Mouse (Mus musculus): Measurements from ENCODE around the gene Nin. TPM values are rescaled to one million over a fixed set of nuclear protein-coding genes. Genes with fewer than 3 reads are reported as not detected.

Gene Nin
- polyA plus RNA-seq, 1 experiment from 2014 or later = 11.6 TPM

DNA sequence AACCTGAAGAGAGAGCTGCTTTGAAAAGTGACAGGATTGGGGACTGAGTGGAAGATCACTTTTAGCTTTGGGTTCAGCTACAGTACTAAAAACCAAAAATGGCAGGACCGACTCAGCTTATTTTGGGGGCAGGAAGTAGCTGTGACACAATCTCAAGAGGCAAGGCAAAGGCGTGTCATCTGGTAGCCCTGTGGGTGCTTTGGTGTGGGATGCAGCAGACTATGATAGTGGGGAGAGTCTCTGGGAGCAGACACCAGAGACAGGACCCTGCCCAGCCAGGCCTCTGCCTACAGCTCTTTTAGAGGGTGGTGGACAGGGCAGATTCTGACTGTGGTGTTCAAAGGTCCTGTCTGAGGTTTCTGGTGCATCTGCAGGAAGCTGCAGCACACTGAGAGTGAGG lies 38.5 kb downstream of the Nin start:
- no peaks in the 10 kb centered on the region for H3K4me1 ChIP-seq
- H3K4me3 ChIP-seq (replicated peaks) = no peak overlapping the region
- no peak overlapping the region for H3K27ac ChIP-seq
- 87% methylated on average over 2 of the region's 2 CpGs for WGBS
- no peaks in the 10 kb centered on the region for H3K36me3 ChIP-seq
- H3K9ac ChIP-seq = no peak overlapping the region
- H3K27me3 ChIP-seq (replicated peaks) = no peaks in the 10 kb centered on the region
- no peak for ATAC-seq (ENCODE audit: insufficient read depth, low FRiP score, low read depth)
- no peaks in the 10 kb centered on the region for H3K9me3 ChIP-seq
- no peak overlapping the region for H3K4me2 ChIP-seq

DNA sequence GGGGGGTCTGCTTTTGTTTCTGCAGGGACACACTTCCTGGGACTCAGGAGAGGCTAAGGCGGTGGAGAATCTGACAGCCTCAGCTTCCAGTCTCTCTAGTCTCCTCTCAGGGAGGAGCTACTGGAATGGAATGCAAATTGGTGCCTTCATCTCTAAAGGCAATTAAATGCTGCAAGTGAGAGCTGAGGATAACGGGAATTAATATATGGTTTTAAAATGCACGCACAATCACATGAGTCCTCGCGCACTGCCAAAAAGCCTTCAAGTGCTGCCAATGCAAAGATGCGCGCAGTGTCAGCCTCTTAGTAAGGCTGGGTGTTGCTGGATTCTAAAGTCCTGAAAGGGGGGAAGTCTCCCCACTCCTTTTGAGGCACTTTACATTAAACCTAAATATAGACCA lies 42.6 kb downstream of the Nin start:
- no peak for ATAC-seq (ENCODE audit: insufficient read depth, low FRiP score, low read depth)
- no peaks in the 10 kb centered on the region for H3K27me3 ChIP-seq (replicated peaks)
- WGBS = 77% methylated on average over 7 of the region's 7 CpGs
- H3K4me2 ChIP-seq = no peak overlapping the region
- no peaks in the 10 kb centered on the region for H3K4me1 ChIP-seq
- H3K9ac ChIP-seq = no peak overlapping the region
- no peaks in the 10 kb centered on the region for H3K36me3 ChIP-seq
- H3K27ac ChIP-seq = no peak overlapping the region
- H3K4me3 ChIP-seq (replicated peaks) = no peak overlapping the region
- no peaks in the 10 kb centered on the region for H3K9me3 ChIP-seq

DNA sequence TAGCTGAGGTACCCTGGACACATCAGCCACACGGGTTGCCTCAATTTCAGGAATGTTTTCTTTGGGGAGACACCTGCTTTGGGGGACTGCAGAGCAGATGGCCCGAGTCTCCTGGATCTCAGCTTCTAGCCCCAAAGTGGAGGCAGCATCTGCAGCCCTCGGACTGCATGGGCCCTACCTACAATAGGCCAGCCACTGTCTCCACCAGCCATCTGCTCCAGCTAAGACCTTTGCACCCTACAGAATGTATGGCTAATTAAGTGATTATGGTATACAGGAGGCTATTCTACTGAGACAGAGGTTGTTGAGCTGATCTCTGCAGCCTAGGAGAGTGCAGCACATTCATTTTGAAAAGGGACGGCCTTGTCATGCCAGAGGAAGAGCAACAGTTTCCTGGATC lies 43.2 kb downstream of the Nin start:
- no peak overlapping the region for H3K4me2 ChIP-seq
- no peaks in the 10 kb centered on the region for H3K9me3 ChIP-seq
- H3K4me3 ChIP-seq (replicated peaks) = no peak overlapping the region
- no peaks in the 10 kb centered on the region for H3K4me1 ChIP-seq
- H3K9ac ChIP-seq = no peak overlapping the region
- no peaks in the 10 kb centered on the region for H3K27me3 ChIP-seq (replicated peaks)
- WGBS = 63% methylated on average over 4 of the region's 4 CpGs
- no peak for ATAC-seq (ENCODE audit: insufficient read depth, low FRiP score, low read depth)
- no peak overlapping the region for H3K27ac ChIP-seq
- no peaks in the 10 kb centered on the region for H3K36me3 ChIP-seq

DNA sequence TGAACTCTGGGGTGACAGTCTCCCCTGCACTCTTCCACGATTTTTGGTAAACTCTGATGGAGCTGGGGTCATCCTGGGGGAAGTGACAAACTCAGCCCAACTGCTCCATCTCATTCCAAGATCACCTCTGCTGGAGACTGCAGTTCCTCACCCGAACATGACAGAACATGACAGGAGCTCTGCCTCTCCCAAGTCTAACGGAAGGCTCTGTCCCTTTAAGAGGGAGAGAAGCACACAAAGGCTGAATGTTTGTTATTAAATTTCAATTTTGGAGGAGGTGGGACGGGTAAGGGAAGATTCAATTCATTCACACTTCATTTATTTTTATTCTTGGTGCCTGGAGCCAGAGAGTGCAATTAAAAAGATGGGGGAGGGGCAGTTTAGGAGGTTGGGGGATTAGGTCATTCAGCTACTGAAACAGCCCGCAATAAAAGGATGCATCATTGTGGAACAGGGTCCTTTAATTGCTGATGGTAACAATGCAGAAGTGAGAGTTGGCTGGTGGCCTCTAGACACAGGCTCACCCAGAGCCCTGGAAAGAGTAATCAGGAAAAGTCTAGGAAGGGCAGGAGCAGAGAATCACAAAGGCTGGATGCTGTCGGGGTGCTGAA lies 44.8 kb downstream of the Nin start:
- Histone ChIP-seq H3K4me3 (replicated peaks) (no peak overlapping the region), H3K4me1 (no peaks in the 10 kb centered on the region), H3K9ac (no peak overlapping the region), H3K9me3 (no peaks in the 10 kb centered on the region), H3K4me2 (no peak overlapping the region), H3K27me3 (replicated peaks) (no peaks in the 10 kb centered on the region), H3K36me3 (no peaks in the 10 kb centered on the region), H3K27ac (no peak overlapping the region)
- ATAC-seq (ENCODE audit: insufficient read depth, low FRiP score, low read depth) = no peak
- 34% methylated on average over 6 of the region's 6 CpGs for WGBS

DNA sequence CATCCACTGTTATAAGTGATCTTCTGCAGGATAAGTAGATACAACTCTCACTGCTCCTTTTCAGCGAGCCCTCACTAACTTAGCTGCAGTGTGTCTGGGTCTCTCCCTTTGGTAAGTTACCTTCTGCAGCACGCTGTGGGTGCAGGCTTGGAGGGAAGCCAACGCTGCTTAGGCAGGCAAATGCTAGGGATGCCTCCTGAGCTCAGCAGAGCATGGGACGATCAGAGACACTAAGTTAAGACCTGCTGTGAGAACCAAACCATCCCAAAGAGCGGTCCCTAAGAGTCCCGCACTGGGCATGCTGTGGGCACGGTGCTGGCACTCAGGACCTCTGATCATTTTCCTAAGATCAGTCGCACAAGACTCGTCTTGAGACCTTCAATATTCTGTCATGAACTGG lies 45.7 kb downstream of the Nin start:
- Histone ChIP-seq H3K9ac (no peak overlapping the region), H3K36me3 (no peaks in the 10 kb centered on the region), H3K9me3 (no peaks in the 10 kb centered on the region), H3K27me3 (replicated peaks) (no peaks in the 10 kb centered on the region), H3K4me3 (replicated peaks) (no peak overlapping the region), H3K4me1 (no peaks in the 10 kb centered on the region), H3K4me2 (no peak overlapping the region), H3K27ac (no peak overlapping the region)
- ATAC-seq (ENCODE audit: insufficient read depth, low FRiP score, low read depth) = no peak
- WGBS = 79% methylated on average over 9 of the region's 9 CpGs

DNA sequence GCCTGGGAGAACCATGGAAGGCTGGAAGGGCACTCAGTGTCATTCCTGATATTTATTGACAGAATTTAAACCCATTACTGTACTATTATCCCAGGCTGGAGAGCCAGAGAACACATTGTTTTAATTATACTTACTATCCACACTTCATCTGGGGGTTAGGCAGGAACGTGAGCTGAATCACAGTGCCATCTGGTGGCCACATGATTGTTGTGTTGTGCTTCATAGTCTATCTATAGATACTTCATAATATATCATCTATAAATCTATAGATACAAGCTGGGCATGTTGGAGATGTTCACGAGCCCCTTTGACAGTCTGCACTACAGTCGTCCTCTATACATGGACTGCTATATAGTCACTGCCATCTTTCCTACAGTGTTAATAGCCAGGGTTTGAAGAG lies 51.4 kb downstream of the Nin start:
- ATAC-seq (ENCODE audit: insufficient read depth, low FRiP score, low read depth) = no peak

DNA sequence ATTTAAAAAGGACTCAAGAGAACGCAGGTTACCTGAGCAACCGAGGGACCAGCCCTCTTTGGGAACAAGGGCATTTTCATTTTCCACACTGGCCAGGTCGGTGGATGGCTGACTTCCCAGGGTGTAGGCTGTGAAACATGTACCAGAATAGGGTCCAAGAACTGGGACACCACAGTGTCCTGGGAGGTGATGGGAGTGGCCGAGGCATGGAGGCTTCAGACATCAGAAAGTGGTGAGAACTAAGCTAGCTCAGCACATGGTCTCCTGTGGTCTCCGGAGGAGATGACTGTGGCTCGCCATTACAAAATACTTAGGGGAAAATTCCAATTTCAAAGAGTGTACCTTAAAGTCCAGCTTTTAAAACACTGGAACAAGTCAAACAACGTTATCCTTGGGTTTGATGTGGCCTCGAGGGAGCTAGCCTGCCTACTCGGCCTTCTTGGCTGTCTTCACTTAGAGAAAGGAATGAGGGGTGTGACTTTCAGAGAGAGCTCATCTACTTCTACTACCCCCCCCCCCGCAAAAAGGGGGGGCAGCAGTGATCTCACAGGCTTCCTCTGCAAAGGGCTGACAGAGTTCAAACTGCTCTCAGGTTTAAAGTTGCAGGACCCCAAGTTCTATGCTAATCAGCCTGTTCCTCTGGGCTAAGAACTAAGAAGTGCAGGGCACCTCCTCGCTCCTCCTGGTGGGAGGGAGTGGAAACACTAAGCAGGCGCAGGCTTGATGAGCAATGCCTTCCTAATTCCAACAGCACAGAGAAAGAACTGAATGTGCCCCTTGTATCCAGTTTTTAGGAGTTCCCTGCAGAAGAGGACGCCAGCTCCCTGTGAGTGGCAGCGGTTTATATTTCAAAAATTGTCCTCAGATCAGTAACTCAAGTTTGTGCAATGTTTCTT lies 54.3 kb downstream of the Nin start:
- WGBS = 75% methylated on average over 14 of the region's 14 CpGs

More for the DNA sequence above, 51.4 kb downstream of the Nin start:
- Histone ChIP-seq H3K9me3 (no peaks in the 10 kb centered on the region), H3K4me3 (replicated peaks) (no peak overlapping the region), H3K36me3 (no peaks in the 10 kb centered on the region; the same call in 1 of the 2 replicates), H3K9ac (no peak overlapping the region), H3K4me1 (no peaks in the 10 kb centered on the region), H3K27ac (no peak overlapping the region), H3K4me2 (no peak overlapping the region), H3K27me3 (replicated peaks) (no peaks in the 10 kb centered on the region)
- WGBS = 39% methylated on average over 3 of the region's 3 CpGs

DNA sequence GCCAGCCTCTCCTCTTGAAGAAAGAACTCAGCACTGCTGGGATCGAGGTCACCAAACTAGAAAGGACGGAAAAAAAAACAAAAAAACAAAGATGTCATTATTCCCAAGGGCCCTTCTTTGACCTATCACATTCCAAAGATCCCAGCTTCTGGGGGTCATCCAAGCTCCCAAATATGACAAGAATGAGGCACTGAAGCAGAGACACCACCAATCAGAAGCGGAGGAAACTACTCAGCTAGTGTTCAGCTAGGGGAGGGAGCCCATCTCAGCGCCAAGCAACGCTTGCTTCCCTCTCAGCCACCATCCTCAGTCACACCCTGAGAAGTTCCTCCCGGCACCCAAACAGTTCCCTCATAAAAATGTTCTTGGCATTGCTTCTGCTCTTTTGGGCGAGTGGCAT lies 62.8 kb downstream of the Nin start:
- no peak overlapping the region for H3K27ac ChIP-seq
- no peak for ATAC-seq (ENCODE audit: insufficient read depth, low FRiP score, low read depth)
- H3K36me3 ChIP-seq = peaks cover 17% of the 10 kb centered on the region
- 65% methylated on average over 7 of the region's 7 CpGs for WGBS
- H3K4me2 ChIP-seq = no peak overlapping the region
- H3K27me3 ChIP-seq (replicated peaks) = no peaks in the 10 kb centered on the region
- H3K9ac ChIP-seq = no peak overlapping the region
- H3K9me3 ChIP-seq = no peaks in the 10 kb centered on the region
- H3K4me3 ChIP-seq (replicated peaks) = no peak overlapping the region
- no peaks in the 10 kb centered on the region for H3K4me1 ChIP-seq

More for the DNA sequence above, 54.3 kb downstream of the Nin start:
- Histone ChIP-seq H3K9me3 (no peaks in the 10 kb centered on the region), H3K27me3 (replicated peaks) (no peaks in the 10 kb centered on the region), H3K27ac (no peak overlapping the region), H3K4me2 (no peak overlapping the region), H3K36me3 (peaks cover 14% of the 10 kb centered on the region), H3K4me1 (no peaks in the 10 kb centered on the region), H3K9ac (no peak overlapping the region), H3K4me3 (replicated peaks) (no peak overlapping the region)
- no peak for ATAC-seq (ENCODE audit: insufficient read depth, low FRiP score, low read depth)

DNA sequence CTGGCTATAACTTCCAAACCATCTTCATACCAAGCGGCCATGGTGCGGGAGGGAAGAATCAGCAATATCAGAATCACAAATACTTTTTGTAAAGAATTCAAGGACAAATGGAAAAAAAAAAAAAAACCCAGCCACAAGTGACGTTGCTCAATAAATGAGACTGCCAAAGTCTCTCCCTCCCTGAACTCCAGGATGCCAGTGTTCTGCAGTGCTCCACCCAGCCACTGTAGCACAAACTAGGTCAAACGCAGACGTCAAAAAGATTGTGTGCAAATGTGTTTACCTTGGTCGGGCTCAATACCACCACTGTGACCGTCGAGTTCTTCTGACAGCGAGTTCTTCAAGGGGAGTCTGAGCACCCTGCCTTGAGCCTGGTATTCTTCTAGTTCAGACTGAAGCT lies 64.8 kb downstream of the Nin start:
- no peaks in the 10 kb centered on the region for H3K4me1 ChIP-seq
- H3K27ac ChIP-seq = no peak overlapping the region
- H3K4me2 ChIP-seq = no peak overlapping the region
- H3K36me3 ChIP-seq = peaks cover 13% of the 10 kb centered on the region
- no peaks in the 10 kb centered on the region for H3K27me3 ChIP-seq (replicated peaks)
- 69% methylated on average over 9 of the region's 9 CpGs for WGBS
- no peak for ATAC-seq (ENCODE audit: insufficient read depth, low FRiP score, low read depth)
- H3K9ac ChIP-seq = no peak overlapping the region
- no peak overlapping the region for H3K4me3 ChIP-seq (replicated peaks)
- H3K9me3 ChIP-seq = no peaks in the 10 kb centered on the region

DNA sequence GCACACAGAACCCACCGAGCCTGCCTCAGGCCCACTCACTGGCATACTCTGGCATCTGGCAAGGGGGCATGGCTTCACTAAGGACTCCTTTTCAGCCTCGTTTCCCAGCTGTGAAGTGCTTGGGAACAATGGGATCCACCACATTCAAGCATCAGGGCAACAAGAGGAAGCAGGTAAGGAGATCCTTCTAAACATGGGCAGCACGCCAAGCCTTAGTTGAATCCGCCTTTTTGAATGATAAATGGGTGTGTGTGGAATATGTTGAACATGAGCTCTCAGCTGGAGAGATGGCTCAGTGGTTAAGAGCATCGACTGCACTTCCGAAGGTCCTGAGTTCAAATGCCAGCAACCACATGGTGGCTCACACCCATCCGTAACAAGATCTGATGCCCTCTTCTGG lies 66.2 kb downstream of the Nin start:
- Histone ChIP-seq H3K4me1 (no peaks in the 10 kb centered on the region), H3K27me3 (replicated peaks) (no peaks in the 10 kb centered on the region), H3K36me3 (peaks cover 13% of the 10 kb centered on the region), H3K9me3 (no peaks in the 10 kb centered on the region), H3K9ac (no peak overlapping the region), H3K27ac (no peak overlapping the region), H3K4me2 (no peak overlapping the region), H3K4me3 (replicated peaks) (no peak overlapping the region)
- 84% methylated on average over 7 of the region's 7 CpGs for WGBS
- no peak for ATAC-seq (ENCODE audit: insufficient read depth, low FRiP score, low read depth)

DNA sequence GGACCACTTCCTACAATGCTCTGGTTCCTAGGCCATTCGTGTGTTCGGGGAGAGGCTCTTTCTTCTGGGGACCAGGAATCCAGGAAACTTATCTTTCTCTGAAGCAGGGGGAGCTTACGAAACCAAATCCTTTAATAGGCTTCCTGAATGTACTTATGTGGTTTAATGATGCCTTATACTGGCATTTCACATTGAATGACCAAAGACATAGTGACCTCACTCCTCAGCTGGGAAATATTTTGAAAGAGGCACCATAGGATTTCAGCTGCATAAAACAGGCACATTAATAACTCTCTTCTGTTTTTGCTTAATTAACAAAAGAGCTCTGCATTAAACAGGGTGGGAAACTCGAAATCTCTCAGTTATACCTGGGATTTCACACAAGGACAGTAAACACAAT lies 69.2 kb downstream of the Nin start:
- ATAC-seq (ENCODE audit: insufficient read depth, low FRiP score, low read depth) = no peak
- no peaks in the 10 kb centered on the region for H3K27me3 ChIP-seq (replicated peaks)
- H3K36me3 ChIP-seq = peaks cover 10% of the 10 kb centered on the region; the same call in 1 of the 2 replicates
- H3K4me1 ChIP-seq = no peaks in the 10 kb centered on the region
- no peak overlapping the region for H3K9ac ChIP-seq
- H3K9me3 ChIP-seq = no peaks in the 10 kb centered on the region
- H3K27ac ChIP-seq = no peak overlapping the region
- H3K4me2 ChIP-seq = no peak overlapping the region
- 79% methylated on average over 4 of the region's 4 CpGs for WGBS
- no peak overlapping the region for H3K4me3 ChIP-seq (replicated peaks)

DNA sequence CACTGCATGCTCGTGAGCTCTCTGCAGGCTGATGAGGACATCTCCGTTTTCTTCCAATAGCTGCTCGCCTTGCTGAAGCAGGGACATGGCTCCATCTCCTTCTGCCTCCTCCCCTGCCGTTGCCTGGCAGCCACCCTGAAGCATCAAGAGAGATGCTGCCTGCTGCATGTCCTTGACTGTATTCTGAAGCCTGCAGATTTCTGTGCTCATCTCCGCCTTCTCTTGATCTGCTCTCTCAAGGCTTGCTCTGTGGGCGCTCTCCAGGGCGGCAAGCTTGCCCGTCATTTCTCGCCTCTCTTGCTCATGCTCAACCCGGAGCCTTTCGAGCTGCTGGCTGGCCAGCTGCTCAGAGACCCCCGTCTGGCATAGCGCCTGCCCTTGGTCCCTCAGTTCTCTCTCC lies 70.1 kb downstream of the Nin start:
- no peak overlapping the region for H3K4me2 ChIP-seq

More for the DNA sequence above, 70.1 kb downstream of the Nin start:
- 88% methylated on average over 13 of the region's 13 CpGs for WGBS
- Histone ChIP-seq H3K4me1 (no peaks in the 10 kb centered on the region), H3K4me3 (replicated peaks) (no peak overlapping the region), H3K36me3 (peaks cover 11% of the 10 kb centered on the region; the same call in 1 of the 2 replicates), H3K27me3 (replicated peaks) (no peaks in the 10 kb centered on the region), H3K27ac (no peak overlapping the region), H3K9ac (no peak overlapping the region), H3K9me3 (no peaks in the 10 kb centered on the region)
- no peak for ATAC-seq (ENCODE audit: insufficient read depth, low FRiP score, low read depth)
